Mouse (Mus musculus) stomach, embryonic 14.5 days (tissue): Measurements from ENCODE around the gene Edem2. TPM values are rescaled to one million over a fixed set of nuclear protein-coding genes. Genes with fewer than 3 reads are reported as not detected.
"Not testable (repeated sequence)": the region's sequence is repeated elsewhere in the genome, so short reads cannot be mapped to it uniquely, and the experiment has no call there.

Source experiments
- ATAC-seq: fragments of 200-750 bp; cut with Nextera tagmentation; 2 replicates; pipeline ENCODE4 v1.8.0; 2017; ENCODE audit warnings: low read depth, moderate TSS enrichment; ENCODE audit not compliant: insufficient number of reproducible peaks, insufficient read depth, low FRiP score
- H3K27ac ChIP-seq: fragments of 300-500 bp; sonication (generic); 2 replicates; pipeline ENCODE4 v1.5.1; 2014; ENCODE audit warnings: mild to moderate bottlenecking, low read length, moderate library complexity, mixed read lengths
- H3K27me3 ChIP-seq: fragments of 300-500 bp; sonication (generic); 2 replicates; pipeline ENCODE4 v1.6.1; 2014; ENCODE audit warnings: low read length, control low read depth, mixed read lengths; ENCODE audit not compliant: control insufficient read depth, insufficient read depth
- H3K36me3 ChIP-seq: fragments of 300-500 bp; sonication (generic); 2 replicates; pipeline ENCODE4 v1.6.1; 2014; ENCODE audit warnings: mild to moderate bottlenecking, control low read depth, low read length, moderate library complexity, mixed read lengths; ENCODE audit not compliant: control insufficient read depth, insufficient read depth
- H3K4me1 ChIP-seq: fragments of 300-500 bp; sonication (generic); 2 replicates; pipeline ENCODE4 v1.6.1; 2014; ENCODE audit warnings: low read length, control low read depth, mixed read lengths; ENCODE audit not compliant: control insufficient read depth, insufficient read depth
- H3K4me2 ChIP-seq: fragments of 300-500 bp; sonication (generic); replicated peaks from 2 replicates; pipeline ENCODE4 v1.6.1; 2014; ENCODE audit warnings: low read depth, low read length, control low read depth
- H3K4me3 ChIP-seq: fragments of 300-500 bp; sonication (generic); 2 replicates; pipeline ENCODE4 v1.5.1; 2014; ENCODE audit warnings: low read depth, low read length, control low read depth
- H3K9ac ChIP-seq: fragments of 300-500 bp; sonication (generic); replicated peaks from 2 replicates; pipeline ENCODE4 v1.6.1; 2014; ENCODE audit warnings: low read depth, mild to moderate bottlenecking, control low read depth, low read length, moderate library complexity, mixed read lengths
- H3K9me3 ChIP-seq: fragments of 300-500 bp; sonication (generic); 2 replicates; pipeline ENCODE4 v1.6.1; 2016; ENCODE audit warnings: low read depth, low read length, control low read depth; ENCODE audit not compliant: control insufficient read depth
- WGBS: fragments of 180-500 bp; shearing (Covaris S2); extraction: QIAGEN DNeasy Blood & Tissue Kit; methylation state at CpG from one replicate; pipeline ENCODE4 v1.1.7; 2014; 5-methylcytosine and 5-hydroxymethylcytosine counted together
- polyA plus RNA-seq: library from polyadenylated mRNA; unstranded; fragments of >200 nt; fragmentation: Nextera tagmentation; extraction: Ambion mirVana; gene quantifications from 2 replicates; pipeline ENCODE4 v1.2.1, GENCODE M21; 2014

Gene Edem2
- polyA plus RNA-seq, 1 experiment from 2014 or later: 41.6 TPM

GRCm38 (mm10) chr2:155703630-155704029, 25.6 kb downstream of the Edem2 start:
- Histone ChIP-seq H3K27me3 (no peaks in the 10 kb centered on the region), H3K4me3 (no peak overlapping the region), H3K9me3 (no peaks in the 10 kb centered on the region), H3K36me3 (peaks cover 5% of the 10 kb centered on the region; the same call in 1 of the 2 replicates), H3K4me1 (no peaks in the 10 kb centered on the region), H3K27ac (no peak overlapping the region), H3K4me2 (no peak overlapping the region), H3K9ac (no peak overlapping the region)
- ATAC-seq: no peak
- 58% methylated on average over 4 of the region's 4 CpGs for WGBS

- no peak overlapping the region for H3K27ac ChIP-seq
- no peaks in the 10 kb centered on the region for H3K9me3 ChIP-seq
- 0 out of 2 replicates have a peak, but pooled peaks cover 5% of the 10 kb centered on the region for H3K36me3 ChIP-seq
- WGBS: 71% methylated on average over 19 of the region's 19 CpGs
- H3K4me2 ChIP-seq: no peak overlapping the region
- no peak overlapping the region for H3K9ac ChIP-seq
- no peak for ATAC-seq
- H3K4me3 ChIP-seq: no peak overlapping the region
- H3K4me1 ChIP-seq: no peaks in the 10 kb centered on the region
- no peaks in the 10 kb centered on the region for H3K27me3 ChIP-seq
These were observed 27.8 kb downstream of the Edem2 start for GRCm38 (mm10) chr2:155701399-155701919.

- H3K9ac ChIP-seq, H3K4me3 ChIP-seq, H3K4me2 ChIP-seq, H3K36me3 ChIP-seq, H3K9me3 ChIP-seq, H3K4me1 ChIP-seq, H3K27me3 ChIP-seq, ATAC-seq, H3K27ac ChIP-seq: not testable (repeated sequence)
- 88% methylated on average over 6 of the region's 6 CpGs for whole genome bisulfite sequencing
These were observed 30.8 kb downstream of the Edem2 start for GRCm38 (mm10) chr2:155698443-155698842.

- Histone ChIP-seq H3K4me1 (no peaks in the 10 kb centered on the region), H3K4me2 (no peak overlapping the region), H3K9ac (no peak overlapping the region), H3K36me3 (no peaks in the 10 kb centered on the region), H3K4me3 (no peak overlapping the region), H3K27me3 (no peaks in the 10 kb centered on the region), H3K9me3 (no peaks in the 10 kb centered on the region), H3K27ac (no peak overlapping the region)
- no peak for ATAC-seq
- WGBS: 74% methylated on average over 7 of the region's 7 CpGs
These were observed 32.4 kb downstream of the Edem2 start for GRCm38 (mm10) chr2:155696851-155697250.

DNA sequence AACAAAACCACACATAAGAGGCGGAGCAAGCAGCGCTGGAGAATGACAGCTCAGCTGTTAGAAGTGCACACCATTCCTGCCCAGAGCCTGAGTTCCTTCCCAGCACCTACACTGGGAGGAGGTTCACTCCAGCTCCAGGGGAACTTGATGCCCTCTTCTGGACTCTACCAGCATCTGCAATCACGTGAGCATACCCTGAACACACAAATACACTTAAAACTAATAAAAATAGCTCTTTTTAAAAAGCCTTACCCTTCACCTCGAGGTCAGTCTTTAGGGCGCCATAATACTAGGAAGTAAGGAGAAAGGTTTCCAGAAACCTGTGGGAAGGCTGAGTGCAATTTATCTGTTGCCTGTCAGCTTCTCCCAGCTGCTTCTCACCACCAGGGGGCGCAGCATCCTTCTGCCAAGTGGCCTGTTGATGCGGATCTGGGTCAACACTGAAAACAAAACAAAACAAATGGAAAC, 33.1 kb downstream of the Edem2 start:
- Histone ChIP-seq H3K9ac (no peak overlapping the region), H3K4me3 (no peak overlapping the region), H3K27ac (no peak overlapping the region), H3K4me1 (peaks cover 1% of the 10 kb centered on the region; the same call in 1 of the 2 replicates), H3K27me3 (no peaks in the 10 kb centered on the region), H3K4me2 (no peak overlapping the region), H3K9me3 (no peaks in the 10 kb centered on the region), H3K36me3 (no peaks in the 10 kb centered on the region)
- no peak for ATAC-seq
- WGBS: 24% methylated on average over 7 of the region's 7 CpGs

GRCm38 (mm10) chr2:155695316-155695715, 34.0 kb downstream of the Edem2 start:
- H3K4me3 ChIP-seq: no peak overlapping the region
- WGBS: 75% methylated on average over 3 of the region's 3 CpGs
- no peak overlapping the region for H3K9ac ChIP-seq

GRCm38 (mm10) chr2:155694564-155694963, 34.7 kb downstream of the Edem2 start:
- Histone ChIP-seq H3K9ac (no peak overlapping the region), H3K36me3 (no peaks in the 10 kb centered on the region), H3K4me3 (no peak overlapping the region), H3K27ac (no peak overlapping the region), H3K4me1 (peaks cover 13% of the 10 kb centered on the region), H3K9me3 (no peaks in the 10 kb centered on the region), H3K4me2 (no peak overlapping the region), H3K27me3 (no peaks in the 10 kb centered on the region)
- ATAC-seq: no peak
- WGBS: 74% methylated on average over 2 of the region's 2 CpGs

More at GRCm38 (mm10) chr2:155695316-155695715, 34.0 kb downstream of the Edem2 start:
- no peaks in the 10 kb centered on the region for H3K27me3 ChIP-seq
- H3K4me2 ChIP-seq: no peak overlapping the region
- peaks cover 9% of the 10 kb centered on the region for H3K4me1 ChIP-seq
- no peaks in the 10 kb centered on the region for H3K9me3 ChIP-seq
- H3K27ac ChIP-seq: no peak overlapping the region
- no peaks in the 10 kb centered on the region for H3K36me3 ChIP-seq
- ATAC-seq: no peak

- Histone ChIP-seq H3K4me3 (no peak overlapping the region), H3K9ac (no peak overlapping the region), H3K36me3 (no peaks in the 10 kb centered on the region), H3K9me3 (no peaks in the 10 kb centered on the region), H3K4me1 (peaks cover 13% of the 10 kb centered on the region), H3K27ac (no peak overlapping the region), H3K4me2 (no peak overlapping the region), H3K27me3 (no peaks in the 10 kb centered on the region)
- WGBS: 83% methylated on average over 4 of the region's 4 CpGs
- no peak for ATAC-seq
These were observed 36.1 kb downstream of the Edem2 start for GRCm38 (mm10) chr2:155693136-155693535.
